Mouse (Mus musculus) intestine, embryonic 15.5 days (tissue): ENCODE data around the gene B4galt3. TPM values are rescaled to one million over a fixed set of nuclear protein-coding genes. Genes with fewer than 3 reads are reported as not detected.

Experiments used
- ATAC-seq: fragments of 200-750 bp; cut with Nextera tagmentation; 2 replicates; pipeline ENCODE4 v1.8.0; 2017; ENCODE audit warnings: moderate TSS enrichment, moderate library complexity
- H3K27ac ChIP-seq: fragments of 300-500 bp; sonication (generic); 2 replicates; pipeline ENCODE4 v1.5.1; 2015; ENCODE audit warnings: mild to moderate bottlenecking, inconsistent platforms
- H3K27me3 ChIP-seq: fragments of 300-500 bp; sonication (generic); replicated peaks from 2 replicates; pipeline ENCODE4 v1.6.1; 2015; ENCODE audit warnings: inconsistent platforms
- H3K36me3 ChIP-seq: fragments of 300-500 bp; sonication (generic); 2 replicates; pipeline ENCODE4 v1.6.1; 2015; ENCODE audit warnings: inconsistent platforms
- H3K4me1 ChIP-seq: fragments of 300-500 bp; sonication (generic); replicated peaks from 2 replicates; pipeline ENCODE4 v1.6.1; 2015; ENCODE audit warnings: inconsistent platforms
- H3K4me2 ChIP-seq: fragments of 300-500 bp; sonication (generic); replicated peaks from 2 replicates; pipeline ENCODE4 v1.6.1; 2015; ENCODE audit warnings: mild to moderate bottlenecking, inconsistent platforms
- H3K4me3 ChIP-seq: fragments of 300-500 bp; sonication (generic); replicated peaks from 2 replicates; pipeline ENCODE4 v1.5.1; 2015; ENCODE audit warnings: inconsistent platforms
- H3K9ac ChIP-seq: fragments of 300-500 bp; sonication (generic); 2 replicates; pipeline ENCODE4 v1.6.1; 2015; ENCODE audit warnings: inconsistent platforms
- H3K9me3 ChIP-seq: fragments of 300-500 bp; sonication (generic); 2 replicates; pipeline ENCODE4 v1.6.1; 2016; ENCODE audit warnings: inconsistent platforms
- WGBS: fragments of 180-500 bp; shearing (Covaris S2); methylation state at CpG from one replicate; pipeline ENCODE4 v1.1.7; 2015; 5-methylcytosine and 5-hydroxymethylcytosine counted together
- polyA plus RNA-seq: library from polyadenylated mRNA; unstranded; fragments of >200 nt; fragmentation: Nextera tagmentation; extraction: Ambion mirVana; gene quantifications from 2 replicates; pipeline ENCODE4 v1.2.1, GENCODE M21; 2015

Gene B4galt3
- polyA plus RNA-seq, 1 experiment from 2014 or later = 54.5 TPM

DNA sequence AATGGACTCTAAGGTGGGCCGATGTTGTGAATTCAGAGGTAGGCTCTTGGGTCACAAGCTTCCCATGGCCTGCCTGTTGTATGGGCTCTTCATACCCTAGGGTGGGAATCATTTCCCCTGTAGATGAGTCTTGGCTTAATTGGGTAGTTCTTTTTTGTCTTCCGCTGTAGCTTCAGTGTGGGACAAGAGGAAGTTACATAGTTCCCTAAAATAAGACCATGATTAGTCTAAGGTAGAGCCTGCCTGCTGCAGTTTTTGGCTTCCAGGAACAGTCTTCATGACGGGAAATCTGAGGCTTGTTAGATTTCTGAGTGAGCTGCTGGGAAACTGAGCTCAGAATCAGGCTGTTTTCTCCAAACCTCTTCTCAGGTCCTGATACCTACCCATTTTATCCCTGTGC, 2.0 kb downstream of the B4galt3 start:
- H3K4me1 ChIP-seq = peaks cover 4% of the 10 kb centered on the region
- H3K27me3 ChIP-seq = no peaks in the 10 kb centered on the region
- H3K36me3 ChIP-seq = peaks cover 27% of the 10 kb centered on the region
- H3K27ac ChIP-seq = no peak overlapping the region
- H3K4me2 ChIP-seq = peak overlapping the region; percentile 93; the same call in 1 of the 2 replicates
- 90% methylated on average over 3 of the region's 3 CpGs for WGBS
- H3K9ac ChIP-seq = no peak overlapping the region
- no peaks in the 10 kb centered on the region for H3K9me3 ChIP-seq
- no peak overlapping the region for H3K4me3 ChIP-seq
- ATAC-seq = no peak

DNA sequence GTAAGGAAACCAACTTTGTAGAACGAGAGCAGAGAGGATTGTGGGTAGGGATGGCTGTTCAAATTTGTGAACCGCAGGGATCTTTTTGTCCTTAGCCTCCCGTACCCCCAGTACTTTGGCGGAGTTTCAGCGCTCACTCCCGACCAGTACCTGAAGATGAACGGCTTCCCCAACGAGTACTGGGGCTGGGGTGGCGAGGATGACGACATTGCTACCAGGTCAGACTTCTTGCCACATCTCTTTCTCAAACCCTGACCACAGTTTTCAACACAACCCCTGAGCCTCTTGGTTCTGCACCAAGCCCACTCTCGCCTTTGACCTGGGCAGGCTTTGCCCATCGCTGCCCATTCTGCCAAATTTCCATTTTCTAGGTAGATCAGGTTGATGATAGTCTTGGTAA, 4.0 kb downstream of the B4galt3 start:
- WGBS = 87% methylated on average over 12 of the region's 12 CpGs
- no peak overlapping the region for H3K4me3 ChIP-seq
- no peaks in the 10 kb centered on the region for H3K9me3 ChIP-seq
- no peak overlapping the region for H3K27ac ChIP-seq
- no peak for ATAC-seq
- H3K4me1 ChIP-seq = peaks cover 4% of the 10 kb centered on the region
- no peaks in the 10 kb centered on the region for H3K27me3 ChIP-seq
- peaks cover 27% of the 10 kb centered on the region for H3K36me3 ChIP-seq
- H3K9ac ChIP-seq = no peak overlapping the region
- no peak overlapping the region for H3K4me2 ChIP-seq

- Histone ChIP-seq H3K4me2 (no peak overlapping the region), H3K9me3 (no peaks in the 10 kb centered on the region), H3K9ac (no peak overlapping the region), H3K4me3 (no peak overlapping the region), H3K27ac (no peak overlapping the region), H3K27me3 (no peaks in the 10 kb centered on the region), H3K36me3 (peaks cover 27% of the 10 kb centered on the region), H3K4me1 (peaks cover 14% of the 10 kb centered on the region)
- WGBS = 88% methylated on average over 11 of the region's 11 CpGs
- ATAC-seq = no peak
These were observed 5.1 kb downstream of the B4galt3 start for GRCm38 (mm10) chr1:171275144-171275734.

- WGBS = 90% methylated on average over 14 of the region's 14 CpGs
- Histone ChIP-seq H3K36me3 (peaks cover 27% of the 10 kb centered on the region), H3K9me3 (no peaks in the 10 kb centered on the region), H3K4me1 (peaks cover 16% of the 10 kb centered on the region), H3K9ac (no peak overlapping the region), H3K4me2 (no peak overlapping the region), H3K27ac (no peak overlapping the region), H3K27me3 (no peaks in the 10 kb centered on the region), H3K4me3 (no peak overlapping the region)
- ATAC-seq = no peak
These were observed 6.1 kb downstream of the B4galt3 start for GRCm38 (mm10) chr1:171276110-171276748.

- Histone ChIP-seq H3K9me3 (no peaks in the 10 kb centered on the region), H3K36me3 (peaks cover 27% of the 10 kb centered on the region)
- ATAC-seq = no peak
These were observed 7.6 kb downstream of the B4galt3 start for GRCm38 (mm10) chr1:171277736-171278135.

GRCm38 (mm10) chr1:171278436-171278835, 8.3 kb downstream of the B4galt3 start:
- Histone ChIP-seq H3K4me1 (peaks cover 21% of the 10 kb centered on the region), H3K9ac (no peak overlapping the region), H3K4me2 (no peak overlapping the region), H3K4me3 (no peak overlapping the region), H3K36me3 (peaks cover 27% of the 10 kb centered on the region), H3K9me3 (no peaks in the 10 kb centered on the region), H3K27me3 (no peaks in the 10 kb centered on the region), H3K27ac (no peak overlapping the region)
- WGBS = 92% methylated on average over 8 of the region's 8 CpGs
- ATAC-seq = no peak

More at GRCm38 (mm10) chr1:171277736-171278135, 7.6 kb downstream of the B4galt3 start:
- no peaks in the 10 kb centered on the region for H3K27me3 ChIP-seq
- H3K9ac ChIP-seq = no peak overlapping the region
- H3K4me3 ChIP-seq = no peak overlapping the region
- H3K4me1 ChIP-seq = peaks cover 21% of the 10 kb centered on the region
- H3K27ac ChIP-seq = no peak overlapping the region
- WGBS = 84% methylated on average over 10 of the region's 10 CpGs
- no peak overlapping the region for H3K4me2 ChIP-seq

- Histone ChIP-seq H3K9me3 (no peaks in the 10 kb centered on the region), H3K4me1 (peaks cover 21% of the 10 kb centered on the region), H3K4me2 (0 out of 2 replicates have a peak overlapping the region, but pooled peaks have one; percentile 87), H3K27me3 (no peaks in the 10 kb centered on the region), H3K9ac (no peak overlapping the region), H3K27ac (no peak overlapping the region), H3K36me3 (peaks cover 25% of the 10 kb centered on the region), H3K4me3 (no peak overlapping the region)
- ATAC-seq = no peak
- WGBS = 88% methylated on average over 14 of the region's 14 CpGs
These were observed 9.0 kb downstream of the B4galt3 start for GRCm38 (mm10) chr1:171279012-171279705.

DNA sequence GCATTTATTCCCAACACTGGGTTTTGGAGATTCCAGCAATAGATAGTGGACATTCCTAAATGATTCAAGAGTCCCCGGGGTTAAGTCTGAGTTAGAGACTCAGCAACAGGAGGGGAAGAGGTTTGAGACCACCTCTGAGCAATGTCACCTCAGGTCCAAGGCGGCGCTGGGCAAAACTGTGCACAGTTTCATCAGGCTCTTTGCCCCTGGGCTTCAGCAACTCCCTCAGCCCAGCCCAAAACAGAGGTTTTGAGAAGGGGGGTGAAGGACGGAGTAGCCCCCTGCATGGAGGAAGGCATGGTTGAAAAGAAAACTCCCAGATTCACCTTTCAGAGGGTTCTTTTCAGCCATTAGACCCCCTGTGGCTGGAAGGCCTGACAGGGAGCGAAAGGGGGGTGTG, 9.6 kb downstream of the B4galt3 start:
- Histone ChIP-seq H3K4me3 (peak overlapping the region; percentile 58), H3K4me2 (peak overlapping the region; percentile 87), H3K36me3 (peaks cover 23% of the 10 kb centered on the region), H3K4me1 (peaks cover 21% of the 10 kb centered on the region), H3K9me3 (no peaks in the 10 kb centered on the region), H3K9ac (peak overlapping the region; percentile 55), H3K27ac (peak overlapping the region; percentile 59; the same call in 1 of the 2 replicates), H3K27me3 (no peaks in the 10 kb centered on the region)
- no peak for ATAC-seq
- 66% methylated on average over 5 of the region's 5 CpGs for WGBS

GRCm38 (mm10) chr1:171280250-171280915, 10.3 kb downstream of the B4galt3 start:
- WGBS = 1% methylated on average over 25 of the region's 25 CpGs
- Histone ChIP-seq H3K4me1 (peaks cover 21% of the 10 kb centered on the region), H3K4me2 (peak overlapping the region; percentile 87), H3K27me3 (no peaks in the 10 kb centered on the region), H3K9me3 (no peaks in the 10 kb centered on the region), H3K36me3 (peaks cover 22% of the 10 kb centered on the region), H3K9ac (peak overlapping the region; percentile 55), H3K27ac (peak overlapping the region; percentile 59), H3K4me3 (peak overlapping the region; percentile 58)
- peak; percentile 49 for ATAC-seq

DNA sequence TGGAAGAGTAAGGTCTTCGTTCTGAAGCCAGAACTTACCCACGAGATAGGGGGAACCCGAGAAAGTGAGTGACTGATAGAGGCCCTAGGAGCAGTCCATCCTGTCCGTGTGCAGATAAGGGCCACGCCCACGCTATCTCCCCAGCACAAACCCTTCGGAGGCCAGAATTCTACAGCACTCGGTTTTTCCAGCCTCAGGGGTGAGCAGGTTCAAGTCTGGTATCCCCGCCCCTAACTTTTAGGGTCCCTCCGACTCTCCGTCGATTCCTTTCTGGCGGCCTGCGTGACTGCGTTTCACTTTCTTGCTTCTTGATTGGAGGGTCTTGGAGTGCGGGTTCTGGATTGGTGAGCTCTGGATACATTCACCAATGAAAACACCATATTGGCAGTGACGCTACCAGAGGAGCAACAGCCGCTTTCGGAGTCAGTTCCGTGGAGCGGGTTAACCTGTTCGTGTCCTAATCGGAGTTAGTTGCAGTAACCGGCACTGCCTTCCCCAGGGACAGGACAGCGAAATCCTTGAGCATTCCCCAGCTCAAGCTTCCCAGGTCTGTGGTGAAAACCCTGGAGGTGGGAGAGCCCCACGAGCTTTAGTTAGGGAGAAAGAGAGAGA, 10.9 kb downstream of the B4galt3 start, which contains the start of gene Ppox:
Ppox (minus strand) TSS at position 271 of the 612 bp plus-strand sequence.
- H3K4me3 ChIP-seq = peak within 1 kb of the TSS; percentile 58
- peaks cover 21% of the 10 kb centered on the region for H3K36me3 ChIP-seq
- no peaks in the 10 kb centered on the region for H3K27me3 ChIP-seq
- H3K4me2 ChIP-seq = peak within 1 kb of the TSS; percentile 87
- H3K27ac ChIP-seq = peak within 1 kb of the TSS; percentile 89
- H3K4me1 ChIP-seq = peaks cover 23% of the 10 kb centered on the region
- WGBS = 0% methylated on average over 26 of the region's 26 CpGs
- H3K9me3 ChIP-seq = no peaks in the 10 kb centered on the region
- peak within 1 kb of the TSS; percentile 63 for H3K9ac ChIP-seq
- ATAC-seq = peak; percentile 97

GRCm38 (mm10) chr1:171281528-171281923, 11.4 kb downstream of the B4galt3 start:
- peak; percentile 56 for ATAC-seq
- H3K9me3 ChIP-seq = no peaks in the 10 kb centered on the region
- H3K4me3 ChIP-seq = peak overlapping the region; percentile 58
- no peaks in the 10 kb centered on the region for H3K27me3 ChIP-seq
- H3K4me2 ChIP-seq = peak overlapping the region; percentile 87
- WGBS = 1% methylated on average over 10 of the region's 10 CpGs
- peak overlapping the region; percentile 89 for H3K27ac ChIP-seq
- peak overlapping the region; percentile 63 for H3K9ac ChIP-seq
- H3K4me1 ChIP-seq = peaks cover 28% of the 10 kb centered on the region
- H3K36me3 ChIP-seq = peaks cover 18% of the 10 kb centered on the region; the same call in 1 of the 2 replicates
